Mouse (Mus musculus): ENCODE results near the gene Vmn1r30.

Gene Vmn1r30

GRCm38 (mm10) chr6:58443285-58443684 lies at the start of gene Vmn1r30:
Gene Vmn1r30 (minus strand): TSS chr6:58443385.
- no peak for DNase-seq (ENCODE audit: low read depth in 1 of 2, low spot score in 2 of 2)

GRCm38 (mm10) chr6:58475230-58475629 lies 32.0 kb upstream of the Vmn1r30 start, which contains the start of gene Vmn1r31:
Gene Vmn1r31 (minus strand): TSS chr6:58475330.
- DNase-seq (ENCODE audit: low read depth in 1 of 2, low spot score in 2 of 2) = no peak

Measured in monocyte, adult 2 months (primary cell).